Mouse (Mus musculus): ENCODE results near the gene Pacsin2.

DNA sequence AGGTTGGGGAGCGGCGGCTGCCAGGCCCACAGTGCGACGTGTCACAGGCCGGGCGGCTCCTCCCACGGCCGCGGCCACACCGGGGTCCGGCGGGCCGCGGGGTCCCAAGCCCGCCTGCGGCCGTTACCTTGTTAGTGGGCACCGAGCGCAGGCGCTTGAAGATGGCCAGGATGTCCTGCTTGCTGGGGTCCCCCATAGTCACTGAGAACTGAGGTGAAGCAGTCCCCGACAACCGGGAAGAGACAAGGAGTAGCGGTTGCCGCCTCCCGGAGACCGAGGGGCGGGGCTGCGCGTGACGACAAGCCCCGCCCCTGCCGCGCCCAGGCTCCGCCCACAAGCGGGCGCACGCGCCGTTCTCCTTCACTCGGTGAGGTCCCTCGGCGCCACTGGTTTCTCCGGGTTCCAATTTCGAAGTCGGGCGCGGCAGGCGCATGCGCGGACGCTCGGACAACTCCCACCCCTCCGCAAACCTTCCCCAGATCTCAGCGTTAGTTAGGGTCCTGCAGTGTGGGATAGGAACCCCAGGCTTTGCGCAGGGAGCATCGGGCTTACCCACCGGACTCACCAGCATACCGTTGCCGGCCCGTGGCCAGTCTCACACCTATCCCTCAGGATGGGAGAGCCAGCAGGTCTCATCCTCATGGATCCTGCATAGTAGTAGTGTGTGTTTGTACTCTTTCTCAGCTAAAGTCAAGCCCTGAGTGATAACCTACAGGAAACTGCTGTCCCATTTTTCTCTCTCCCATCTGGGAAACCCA lies 114.3 kb downstream of the Pacsin2 start, which contains the start of gene Arfgap3:
- peak; percentile 42; the same call in 1 of the 2 replicates for TF ChIP-seq POLR2A (IDR thresholded peaks at IDR 0.05; ENCODE audit: control insufficient read depth, extremely low read depth, insufficient read depth, low read length, poor library complexity)
- no peak for TF ChIP-seq CTCF (IDR thresholded peaks at IDR 0.05; ENCODE audit: borderline replicate concordance, control insufficient read depth, extremely low read depth, insufficient read depth, low read length, poor library complexity)

All from thymus, adult 2 months (tissue).